Mouse (Mus musculus) cerebellum, adult 2 months (tissue): ENCODE data around the gene Dhx40.

ENCODE experiments used
- CTCF ChIP-seq: fragments of 200-500 bp; IDR thresholded peaks from 2 replicates; pipeline ENCODE4 v1.5.1; 2011; ENCODE audit warnings: low read depth, mild to moderate bottlenecking, control low read depth, low read length, moderate library complexity, borderline replicate concordance; ENCODE audit not compliant: insufficient read depth
- POLR2A ChIP-seq: fragments of 200-500 bp; IDR thresholded peaks from 2 replicates; pipeline ENCODE4 v1.6.1; 2011; ENCODE audit warnings: low read length, control low read depth, borderline replicate concordance; ENCODE audit not compliant: insufficient read depth

GRCm38 (mm10) chr11:86840511-86841154, 33.1 kb upstream of the Dhx40 start:
- TF ChIP-seq CTCF (no peak), POLR2A (no peak)
